Mouse (Mus musculus) intestine, postnatal 0 days (tissue): ENCODE results near the gene Cx3cl1. TPM values are rescaled to one million over a fixed set of nuclear protein-coding genes. Genes with fewer than 3 reads are reported as not detected.

Source experiments
- ATAC-seq: fragments of 200-750 bp; cut with Nextera tagmentation; 2 replicates; pipeline ENCODE4 v1.8.0; 2017; ENCODE audit warnings: mild to moderate bottlenecking, moderate TSS enrichment, moderate library complexity
- H3K27ac ChIP-seq: fragments of 300-500 bp; sonication (generic); 2 replicates; pipeline ENCODE4 v1.5.1; 2014; ENCODE audit warnings: mild to moderate bottlenecking, low read depth, low read length, moderate library complexity
- H3K27me3 ChIP-seq: fragments of 300-500 bp; sonication (generic); replicated peaks from 2 replicates; pipeline ENCODE4 v1.6.1; 2014; ENCODE audit warnings: low read length, mixed read lengths; ENCODE audit not compliant: control insufficient read depth, insufficient read depth
- H3K36me3 ChIP-seq: fragments of 300-500 bp; sonication (generic); 2 replicates; pipeline ENCODE4 v1.6.1; 2014; ENCODE audit warnings: mild to moderate bottlenecking, moderate library complexity; ENCODE audit not compliant: control insufficient read depth, insufficient read depth
- H3K4me1 ChIP-seq: fragments of 300-500 bp; sonication (generic); replicated peaks from 2 replicates; pipeline ENCODE4 v1.6.1; 2014; ENCODE audit warnings: antibody characterized with exemption, low read length, mixed read lengths; ENCODE audit not compliant: control insufficient read depth, insufficient read depth
- H3K4me2 ChIP-seq: fragments of 300-500 bp; sonication (generic); replicated peaks from 2 replicates; pipeline ENCODE4 v1.6.1; 2014; ENCODE audit warnings: low read depth, mild to moderate bottlenecking, moderate library complexity
- H3K4me3 ChIP-seq: fragments of 300-500 bp; sonication (generic); 2 replicates; pipeline ENCODE4 v1.5.1; 2014; ENCODE audit warnings: low read depth, low read length
- H3K9ac ChIP-seq: fragments of 300-500 bp; sonication (generic); 2 replicates; pipeline ENCODE4 v1.6.1; 2014; ENCODE audit warnings: mild to moderate bottlenecking, low read depth, low read length
- H3K9me3 ChIP-seq: fragments of 300-500 bp; sonication (generic); 2 replicates; pipeline ENCODE4 v1.6.1; 2016; ENCODE audit warnings: mixed run types; ENCODE audit not compliant: control insufficient read depth
- CTCF ChIP-seq: sonication (generic); IDR thresholded peaks from 2 replicates; pipeline ENCODE4 v1.5.1; 2016; ENCODE audit warnings: low read depth, mild to moderate bottlenecking, control low read depth, antibody characterized with exemption, moderate library complexity
- WGBS: fragments of 180-500 bp; shearing (Covaris S2); extraction: QIAGEN DNeasy Blood & Tissue Kit; methylation state at CpG from one replicate; pipeline ENCODE4 v1.1.7; 2014; 5-methylcytosine and 5-hydroxymethylcytosine counted together
- polyA plus RNA-seq: library from polyadenylated mRNA; unstranded; fragments of >200 nt; fragmentation: Nextera tagmentation; extraction: Ambion mirVana; gene quantifications from 2 replicates; pipeline ENCODE4 v1.2.1, GENCODE M21; 2015

Gene Cx3cl1
- polyA plus RNA-seq, 1 experiment from 2014 or later = 95.5 TPM

GRCm38 (mm10) chr8:94739829-94740228 lies 32.0 kb upstream of the Cx3cl1 start:
- Histone ChIP-seq H3K27ac (no peak overlapping the region), H3K4me1 (no peaks in the 10 kb centered on the region), H3K36me3 (no peaks in the 10 kb centered on the region), H3K4me3 (no peak overlapping the region), H3K27me3 (no peaks in the 10 kb centered on the region), H3K4me2 (no peak overlapping the region), H3K9me3 (no peaks in the 10 kb centered on the region), H3K9ac (no peak overlapping the region)
- ATAC-seq = no peak
- no peak for TF ChIP-seq CTCF
- 81% methylated on average over 6 of the region's 6 CpGs for WGBS

GRCm38 (mm10) chr8:94740591-94740990 lies 31.2 kb upstream of the Cx3cl1 start:
- no peaks in the 10 kb centered on the region for H3K4me1 ChIP-seq
- no peak overlapping the region for H3K4me2 ChIP-seq
- no peaks in the 10 kb centered on the region for H3K9me3 ChIP-seq
- H3K36me3 ChIP-seq = no peaks in the 10 kb centered on the region
- WGBS = 91% methylated on average over 3 of the region's 3 CpGs
- ATAC-seq = no peak
- no peak overlapping the region for H3K4me3 ChIP-seq
- no peaks in the 10 kb centered on the region for H3K27me3 ChIP-seq
- no peak overlapping the region for H3K9ac ChIP-seq
- H3K27ac ChIP-seq = no peak overlapping the region
- peak; percentile 44 for TF ChIP-seq CTCF

- Histone ChIP-seq H3K36me3 (no peaks in the 10 kb centered on the region), H3K27ac (no peak overlapping the region), H3K9ac (no peak overlapping the region), H3K27me3 (no peaks in the 10 kb centered on the region), H3K4me1 (no peaks in the 10 kb centered on the region), H3K4me3 (no peak overlapping the region), H3K9me3 (no peaks in the 10 kb centered on the region), H3K4me2 (no peak overlapping the region)
- TF ChIP-seq CTCF = no peak
- 89% methylated on average over 4 of the region's 4 CpGs for WGBS
- ATAC-seq = no peak
Observed at GRCm38 (mm10) chr8:94741726-94742125, 30.1 kb upstream of the Cx3cl1 start.

- no peak for TF ChIP-seq CTCF
- 89% methylated on average over 5 of the region's 5 CpGs for WGBS
- Histone ChIP-seq H3K9me3 (no peaks in the 10 kb centered on the region), H3K4me1 (no peaks in the 10 kb centered on the region), H3K27ac (no peak overlapping the region), H3K36me3 (no peaks in the 10 kb centered on the region), H3K9ac (no peak overlapping the region), H3K27me3 (no peaks in the 10 kb centered on the region), H3K4me3 (no peak overlapping the region), H3K4me2 (no peak overlapping the region)
- ATAC-seq = no peak
Observed at GRCm38 (mm10) chr8:94744484-94744883, 27.3 kb upstream of the Cx3cl1 start.

GRCm38 (mm10) chr8:94744972-94745371 lies 26.8 kb upstream of the Cx3cl1 start:
- H3K27ac ChIP-seq = no peak overlapping the region
- no peak overlapping the region for H3K4me2 ChIP-seq
- TF ChIP-seq CTCF = no peak
- no peaks in the 10 kb centered on the region for H3K4me1 ChIP-seq
- H3K36me3 ChIP-seq = no peaks in the 10 kb centered on the region
- H3K9me3 ChIP-seq = no peaks in the 10 kb centered on the region
- WGBS = 83% methylated on average over 9 of the region's 9 CpGs
- H3K4me3 ChIP-seq = no peak overlapping the region
- no peak for ATAC-seq
- H3K9ac ChIP-seq = no peak overlapping the region
- no peaks in the 10 kb centered on the region for H3K27me3 ChIP-seq

GRCm38 (mm10) chr8:94745476-94746184 lies 26.2 kb upstream of the Cx3cl1 start, which contains the start of gene Ccl22:
TSS of gene Ccl22 (plus strand) at chr8:94745590.
- Histone ChIP-seq H3K27me3 (no peaks in the 10 kb centered on the region), H3K4me2 (no peak within 1 kb of the TSS), H3K36me3 (no peaks in the 10 kb centered on the region), H3K4me3 (no peak within 1 kb of the TSS), H3K9ac (no peak within 1 kb of the TSS), H3K4me1 (no peaks in the 10 kb centered on the region), H3K27ac (no peak within 1 kb of the TSS), H3K9me3 (no peaks in the 10 kb centered on the region)
- no peak for ATAC-seq
- 86% methylated on average over 7 of the region's 7 CpGs for WGBS
- TF ChIP-seq CTCF = no peak
